Mouse (Mus musculus) olfactory bulb, adult 2 months (tissue): ENCODE results near the gene Zfp473.

Source experiments
- CTCF ChIP-seq: fragments of 200-500 bp; IDR thresholded peaks from 2 replicates; pipeline ENCODE4 v1.5.1; 2012; ENCODE audit warnings: low read depth, mild to moderate bottlenecking, low read length, moderate library complexity; ENCODE audit not compliant: insufficient read depth
- POLR2A ChIP-seq: fragments of 200-500 bp; IDR thresholded peaks from 2 replicates; pipeline ENCODE4 v1.6.1; 2012; ENCODE audit warnings: mild to moderate bottlenecking, low read depth, low read length, moderate library complexity; ENCODE audit not compliant: insufficient read depth

GRCm38 (mm10) chr7:44683656-44684055 is 67.2 kb downstream of the Zfp473 start:
- no peak for TF ChIP-seq POLR2A
- no peak for TF ChIP-seq CTCF
